Mouse (Mus musculus): ENCODE measurements around the gene Gm13283.
"Not testable (repeated sequence)": the region's sequence is repeated elsewhere in the genome, so short reads cannot be mapped to it uniquely, and the experiment has no call there.

Gm13283 gene

DNA sequence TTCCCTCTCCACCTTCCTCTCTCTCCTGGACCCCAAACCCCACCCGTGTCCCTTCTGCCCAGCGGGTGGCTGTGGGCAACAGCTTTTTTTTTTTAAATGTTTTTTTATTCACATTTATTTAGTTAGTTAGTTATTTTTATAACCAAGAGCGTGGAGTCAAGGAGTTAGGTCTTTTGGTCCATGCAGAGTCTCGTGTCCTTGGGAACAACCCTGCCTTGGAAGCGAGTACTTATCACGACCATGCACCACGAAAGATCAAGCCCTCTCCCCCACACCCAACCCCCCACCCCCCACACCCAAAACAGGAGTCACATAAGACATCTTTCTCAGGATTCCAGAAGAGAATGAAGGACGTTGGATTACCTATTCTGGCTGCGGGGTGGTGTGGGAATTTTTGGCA lies 2.4 kb downstream of the Gm13283 start:
- H3K36me3 ChIP-seq (ENCODE audit: insufficient read depth, low read length); H3K27me3 ChIP-seq (ENCODE audit: insufficient read depth, low read length); H3K4me1 ChIP-seq (replicated peaks; ENCODE audit: low read depth, low read length); H3K9me3 ChIP-seq (ENCODE audit: low read length); H3K4me3 ChIP-seq (replicated peaks; ENCODE audit: low read length): not testable (repeated sequence)

DNA sequence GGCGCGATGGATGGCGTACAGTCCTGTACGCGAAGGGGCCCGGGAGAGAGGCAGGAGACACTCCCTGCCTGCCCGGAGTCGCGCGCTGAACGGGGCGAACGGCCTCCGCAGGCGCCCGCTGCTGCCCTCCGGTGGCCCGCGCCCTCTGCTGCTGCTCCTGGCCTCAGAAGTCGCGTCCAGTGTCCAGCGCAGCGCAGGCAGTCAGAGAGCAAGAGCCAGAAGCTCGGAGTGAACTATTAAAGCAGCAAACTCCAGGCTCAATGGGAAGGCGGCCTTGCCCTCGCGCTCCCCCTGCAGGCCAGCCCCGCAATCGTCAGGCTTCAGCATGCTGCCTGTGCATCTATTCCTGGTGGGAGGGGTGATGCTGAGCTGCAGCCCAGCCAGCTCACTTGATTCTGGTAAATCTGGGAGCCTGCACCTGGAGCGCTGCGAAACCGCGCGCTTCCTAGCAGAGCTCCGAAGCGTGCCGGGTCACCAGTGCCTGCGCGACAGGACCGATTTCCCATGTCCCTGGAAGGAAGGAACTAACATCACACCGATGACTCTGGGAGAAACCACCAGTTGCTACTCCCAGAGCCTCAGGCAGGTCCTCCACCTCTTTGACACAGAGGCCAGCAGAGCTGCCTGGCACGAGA lies 3.6 kb downstream of the Gm13283 start:
- not testable (repeated sequence) for H3K36me3 ChIP-seq (ENCODE audit: insufficient read depth, low read length); H3K27me3 ChIP-seq (ENCODE audit: insufficient read depth, low read length); H3K9me3 ChIP-seq (ENCODE audit: low read length); H3K4me1 ChIP-seq (replicated peaks; ENCODE audit: low read depth, low read length); H3K4me3 ChIP-seq (replicated peaks; ENCODE audit: low read length)

GRCm38 (mm10) chr4:88773534-88773933 lies 13.6 kb downstream of the Gm13283 start, which contains the start of gene Gm13290:
Gene Gm13290 (plus strand): TSS chr4:88773834.
- H3K9me3 ChIP-seq (ENCODE audit: low read length): not testable (repeated sequence)

DNA sequence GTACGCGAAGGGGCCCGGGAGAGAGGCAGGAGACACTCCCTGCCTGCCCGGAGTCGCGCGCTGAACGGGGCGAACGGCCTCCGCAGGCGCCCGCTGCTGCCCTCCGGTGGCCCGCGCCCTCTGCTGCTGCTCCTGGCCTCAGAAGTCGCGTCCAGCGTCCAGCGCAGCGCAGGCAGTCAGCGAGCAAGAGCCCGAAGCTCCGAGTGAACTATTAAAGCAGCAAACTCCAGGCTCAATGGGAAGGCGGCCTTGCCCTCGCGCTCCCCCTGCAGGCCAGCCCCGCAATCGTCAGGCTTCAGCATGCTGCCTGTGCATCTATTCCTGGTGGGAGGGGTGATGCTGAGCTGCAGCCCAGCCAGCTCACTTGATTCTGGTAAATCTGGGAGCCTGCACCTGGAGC lies 16.7 kb downstream of the Gm13283 start, which contains the start of gene Gm13289:
Gene Gm13289, plus strand, starts transcription at position 301 of the 400 bp plus-strand sequence.
- H3K27me3 ChIP-seq (ENCODE audit: insufficient read depth, low read length); H3K4me3 ChIP-seq (replicated peaks; ENCODE audit: low read length); H3K36me3 ChIP-seq (ENCODE audit: insufficient read depth, low read length); H3K9me3 ChIP-seq (ENCODE audit: low read length); H3K4me1 ChIP-seq (replicated peaks; ENCODE audit: low read depth, low read length): not testable (repeated sequence)

More at GRCm38 (mm10) chr4:88773534-88773933, 13.6 kb downstream of the Gm13283 start, which contains the start of gene Gm13290:
- H3K27me3 ChIP-seq (ENCODE audit: insufficient read depth, low read length); H3K4me1 ChIP-seq (replicated peaks; ENCODE audit: low read depth, low read length); H3K4me3 ChIP-seq (replicated peaks; ENCODE audit: low read length); H3K36me3 ChIP-seq (ENCODE audit: insufficient read depth, low read length): not testable (repeated sequence)

- H3K36me3 ChIP-seq (ENCODE audit: insufficient read depth, low read length); H3K9me3 ChIP-seq (ENCODE audit: low read length); H3K4me3 ChIP-seq (replicated peaks; ENCODE audit: low read length); H3K4me1 ChIP-seq (replicated peaks; ENCODE audit: low read depth, low read length); H3K27me3 ChIP-seq (ENCODE audit: insufficient read depth, low read length): not testable (repeated sequence)
Measured at GRCm38 (mm10) chr4:88779550-88779949, 19.6 kb downstream of the Gm13283 start, which contains the start of gene Gm13272. Gene Gm13272 (plus strand): TSS chr4:88779850.

DNA sequence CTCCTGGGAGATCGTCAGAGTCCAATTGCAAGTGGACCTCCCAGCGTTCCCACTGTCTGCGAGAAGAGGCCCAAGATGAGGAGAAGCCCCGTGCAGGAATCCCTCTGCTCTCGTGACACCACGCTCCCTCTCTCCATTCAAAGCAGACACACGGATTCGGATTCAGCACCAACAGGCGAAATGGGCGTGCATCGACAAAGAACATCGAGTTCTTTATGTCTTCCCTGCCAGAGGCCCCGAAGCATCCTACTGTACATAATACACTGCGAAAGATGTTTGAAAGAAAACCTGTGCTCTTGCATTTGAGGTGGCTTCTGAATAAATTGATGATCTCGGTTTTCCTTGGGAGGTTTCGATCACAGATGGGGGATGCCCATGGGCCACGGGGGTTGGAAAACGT lies 20.4 kb downstream of the Gm13283 start:
- not testable (repeated sequence) for H3K4me1 ChIP-seq (replicated peaks; ENCODE audit: low read depth, low read length); H3K36me3 ChIP-seq (ENCODE audit: insufficient read depth, low read length); H3K9me3 ChIP-seq (ENCODE audit: low read length); H3K4me3 ChIP-seq (replicated peaks; ENCODE audit: low read length); H3K27me3 ChIP-seq (ENCODE audit: insufficient read depth, low read length)

- H3K9me3 ChIP-seq (ENCODE audit: low read length); H3K4me3 ChIP-seq (replicated peaks; ENCODE audit: low read length); H3K36me3 ChIP-seq (ENCODE audit: insufficient read depth, low read length); H3K4me1 ChIP-seq (replicated peaks; ENCODE audit: low read depth, low read length); H3K27me3 ChIP-seq (ENCODE audit: insufficient read depth, low read length): not testable (repeated sequence)
Measured at GRCm38 (mm10) chr4:88781831-88782230, 21.9 kb downstream of the Gm13283 start, which contains the start of gene Ifnz. Gene Ifnz (plus strand): TSS chr4:88782131.

- H3K36me3 ChIP-seq (ENCODE audit: insufficient read depth, low read length); H3K4me1 ChIP-seq (replicated peaks; ENCODE audit: low read depth, low read length); H3K9me3 ChIP-seq (ENCODE audit: low read length); H3K27me3 ChIP-seq (ENCODE audit: insufficient read depth, low read length); H3K4me3 ChIP-seq (replicated peaks; ENCODE audit: low read length): not testable (repeated sequence)
Measured at GRCm38 (mm10) chr4:88782335-88782734, 22.4 kb downstream of the Gm13283 start.

GRCm38 (mm10) chr4:88785409-88785808 lies 25.5 kb downstream of the Gm13283 start, which contains the start of gene Gm13276:
Gene Gm13276 (plus strand): TSS chr4:88785709.
- not testable (repeated sequence) for H3K27me3 ChIP-seq (ENCODE audit: insufficient read depth, low read length); H3K36me3 ChIP-seq (ENCODE audit: insufficient read depth, low read length); H3K4me3 ChIP-seq (replicated peaks; ENCODE audit: low read length); H3K9me3 ChIP-seq (ENCODE audit: low read length); H3K4me1 ChIP-seq (replicated peaks; ENCODE audit: low read depth, low read length)

DNA sequence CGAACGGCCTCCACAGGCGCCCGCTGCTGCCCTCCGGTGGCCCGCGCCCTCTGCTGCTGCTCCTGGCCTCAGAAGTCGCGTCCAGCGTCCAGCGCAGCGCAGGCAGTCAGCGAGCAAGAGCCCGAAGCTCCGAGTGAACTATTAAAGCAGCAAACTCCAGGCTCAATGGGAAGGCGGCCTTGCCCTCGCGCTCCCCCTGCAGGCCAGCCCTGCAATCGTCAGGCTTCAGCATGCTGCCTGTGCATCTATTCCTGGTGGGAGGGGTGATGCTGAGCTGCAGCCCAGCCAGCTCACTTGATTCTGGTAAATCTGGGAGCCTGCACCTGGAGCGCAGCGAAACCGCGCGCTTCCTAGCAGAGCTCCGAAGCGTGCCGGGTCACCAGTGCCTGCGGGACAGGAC lies 28.5 kb downstream of the Gm13283 start, which contains the start of gene Gm13277:
Gene Gm13277, plus strand, starts transcription at position 231 of the 400 bp plus-strand sequence.
- H3K36me3 ChIP-seq (ENCODE audit: insufficient read depth, low read length); H3K4me1 ChIP-seq (replicated peaks; ENCODE audit: low read depth, low read length); H3K4me3 ChIP-seq (replicated peaks; ENCODE audit: low read length); H3K27me3 ChIP-seq (ENCODE audit: insufficient read depth, low read length); H3K9me3 ChIP-seq (ENCODE audit: low read length): not testable (repeated sequence)

GRCm38 (mm10) chr4:88791250-88791649 lies 31.3 kb downstream of the Gm13283 start, which contains the start of gene Gm13278:
Gene Gm13278 (plus strand): TSS chr4:88791550.
- not testable (repeated sequence) for H3K9me3 ChIP-seq (ENCODE audit: low read length); H3K27me3 ChIP-seq (ENCODE audit: insufficient read depth, low read length); H3K4me3 ChIP-seq (replicated peaks; ENCODE audit: low read length); H3K36me3 ChIP-seq (ENCODE audit: insufficient read depth, low read length); H3K4me1 ChIP-seq (replicated peaks; ENCODE audit: low read depth, low read length)

DNA sequence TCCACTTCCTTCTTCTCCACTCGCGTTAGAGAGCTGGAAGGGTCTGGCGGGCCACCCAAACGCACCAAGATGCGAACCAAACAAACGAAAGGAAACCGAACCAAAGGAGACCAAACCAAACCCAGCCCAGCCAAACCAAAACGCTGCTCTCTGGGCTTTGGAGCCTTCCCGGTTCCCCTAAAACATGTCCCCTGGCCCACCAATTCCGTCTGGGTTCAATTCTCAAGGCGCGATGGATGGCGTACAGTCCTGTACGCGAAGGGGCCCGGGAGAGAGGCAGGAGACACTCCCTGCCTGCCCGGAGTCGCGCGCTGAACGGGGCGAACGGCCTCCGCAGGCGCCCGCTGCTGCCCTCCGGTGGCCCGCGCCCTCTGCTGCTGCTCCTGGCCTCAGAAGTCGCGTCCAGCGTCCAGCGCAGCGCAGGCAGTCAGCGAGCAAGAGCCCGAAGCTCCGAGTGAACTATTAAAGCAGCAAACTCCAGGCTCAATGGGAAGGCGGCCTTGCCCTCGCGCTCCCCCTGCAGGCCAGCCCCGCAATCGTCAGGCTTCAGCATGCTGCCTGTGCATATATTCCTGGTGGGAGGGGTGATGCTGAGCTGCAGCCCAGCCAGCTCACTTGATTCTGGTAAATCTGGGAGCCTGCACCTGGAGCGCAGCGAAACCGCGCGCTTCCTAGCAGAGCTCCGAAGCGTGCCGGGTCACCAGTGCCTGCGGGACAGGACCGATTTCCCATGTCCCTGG lies 34.2 kb downstream of the Gm13283 start, which contains the start of gene Gm13275:
Gene Gm13275, plus strand, starts transcription at position 552 of the 740 bp plus-strand sequence.
- H3K4me3 ChIP-seq (replicated peaks; ENCODE audit: low read length); H3K4me1 ChIP-seq (replicated peaks; ENCODE audit: low read depth, low read length); H3K27me3 ChIP-seq (ENCODE audit: insufficient read depth, low read length); H3K9me3 ChIP-seq (ENCODE audit: low read length); H3K36me3 ChIP-seq (ENCODE audit: insufficient read depth, low read length): not testable (repeated sequence)

DNA sequence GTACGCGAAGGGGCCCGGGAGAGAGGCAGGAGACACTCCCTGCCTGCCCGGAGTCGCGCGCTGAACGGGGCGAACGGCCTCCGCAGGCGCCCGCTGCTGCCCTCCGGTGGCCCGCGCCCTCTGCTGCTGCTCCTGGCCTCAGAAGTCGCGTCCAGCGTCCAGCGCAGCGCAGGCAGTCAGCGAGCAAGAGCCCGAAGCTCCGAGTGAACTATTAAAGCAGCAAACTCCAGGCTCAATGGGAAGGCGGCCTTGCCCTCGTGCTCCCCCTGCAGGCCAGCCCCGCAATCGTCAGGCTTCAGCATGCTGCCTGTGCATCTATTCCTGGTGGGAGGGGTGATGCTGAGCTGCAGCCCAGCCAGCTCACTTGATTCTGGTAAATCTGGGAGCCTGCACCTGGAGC lies 37.2 kb downstream of the Gm13283 start, which contains the start of gene Gm13279:
Gene Gm13279, plus strand, starts transcription at position 301 of the 400 bp plus-strand sequence.
- H3K27me3 ChIP-seq (ENCODE audit: insufficient read depth, low read length); H3K9me3 ChIP-seq (ENCODE audit: low read length); H3K4me1 ChIP-seq (replicated peaks; ENCODE audit: low read depth, low read length); H3K4me3 ChIP-seq (replicated peaks; ENCODE audit: low read length); H3K36me3 ChIP-seq (ENCODE audit: insufficient read depth, low read length): not testable (repeated sequence)

- not testable (repeated sequence) for H3K27me3 ChIP-seq (ENCODE audit: insufficient read depth, low read length); H3K4me1 ChIP-seq (replicated peaks; ENCODE audit: low read depth, low read length); H3K36me3 ChIP-seq (ENCODE audit: insufficient read depth, low read length); H3K4me3 ChIP-seq (replicated peaks; ENCODE audit: low read length); H3K9me3 ChIP-seq (ENCODE audit: low read length)
Measured at GRCm38 (mm10) chr4:88799365-88799764, 39.4 kb downstream of the Gm13283 start, which contains the start of gene Gm13285. Gene Gm13285 (plus strand): TSS chr4:88799665.

Data from E14TG2a.4 (cell line).